Mouse (Mus musculus): ENCODE results near the gene H6pd.
"Not testable (repeated sequence)": the region's sequence is repeated elsewhere in the genome, so short reads cannot be mapped to it uniquely, and the experiment has no call there.

H6pd gene

GRCm38 (mm10) chr4:150008853-150009586 lies at the start of gene H6pd:
H6pd (minus strand) TSS chr4:150009023.
- DNase-seq (ENCODE audit: low read depth, low spot score), result peak; percentile 38

- no peak for DNase-seq (ENCODE audit: low read depth, low spot score)
These were observed 48.9 kb upstream of the H6pd start for GRCm38 (mm10) chr4:150057722-150058121.

GRCm38 (mm10) chr4:150056171-150056570 lies 47.3 kb upstream of the H6pd start:
- DNase-seq (ENCODE audit: low read depth, low spot score), result no peak

- no peak for DNase-seq (ENCODE audit: low read depth, low spot score)
These were observed 43.6 kb upstream of the H6pd start for GRCm38 (mm10) chr4:150052380-150052779.

- no peak for DNase-seq (ENCODE audit: low read depth, low spot score)
These were observed 42.7 kb upstream of the H6pd start for GRCm38 (mm10) chr4:150051514-150051913.

GRCm38 (mm10) chr4:150049564-150050226 lies 40.9 kb upstream of the H6pd start:
- no peak for DNase-seq (ENCODE audit: low read depth, low spot score)

- DNase-seq (ENCODE audit: low read depth, low spot score), result no peak
These were observed 40.3 kb upstream of the H6pd start for GRCm38 (mm10) chr4:150049157-150049513.

GRCm38 (mm10) chr4:150048478-150049156 lies 39.8 kb upstream of the H6pd start:
- DNase-seq (ENCODE audit: low read depth, low spot score), result no peak

GRCm38 (mm10) chr4:150048038-150048437 lies 39.2 kb upstream of the H6pd start:
- no peak for DNase-seq (ENCODE audit: low read depth, low spot score)

- no peak for DNase-seq (ENCODE audit: low read depth, low spot score)
These were observed 34.8 kb upstream of the H6pd start for GRCm38 (mm10) chr4:150043591-150043990.

- no peak for DNase-seq (ENCODE audit: low read depth, low spot score)
These were observed 32.7 kb upstream of the H6pd start for GRCm38 (mm10) chr4:150041346-150042110.

- not testable (repeated sequence) for DNase-seq (ENCODE audit: low read depth, low spot score)
These were observed 32.0 kb upstream of the H6pd start for GRCm38 (mm10) chr4:150040856-150041255.

- DNase-seq (ENCODE audit: low read depth, low spot score), result no peak
These were observed 31.3 kb upstream of the H6pd start for GRCm38 (mm10) chr4:150040003-150040581.

GRCm38 (mm10) chr4:150038533-150038932 lies 29.7 kb upstream of the H6pd start:
- DNase-seq (ENCODE audit: low read depth, low spot score), result no peak

- DNase-seq (ENCODE audit: low read depth, low spot score), result no peak
These were observed 27.3 kb upstream of the H6pd start for GRCm38 (mm10) chr4:150036094-150036493.

GRCm38 (mm10) chr4:150035280-150035679 lies 26.5 kb upstream of the H6pd start:
- DNase-seq (ENCODE audit: low read depth, low spot score), result peak; percentile 69

GRCm38 (mm10) chr4:150033261-150033671 lies 24.4 kb upstream of the H6pd start:
- no peak for DNase-seq (ENCODE audit: low read depth, low spot score)

- DNase-seq (ENCODE audit: low read depth, low spot score), result no peak
These were observed 22.5 kb upstream of the H6pd start for GRCm38 (mm10) chr4:150031234-150031890.

- DNase-seq (ENCODE audit: low read depth, low spot score), result no peak
These were observed 21.8 kb upstream of the H6pd start for GRCm38 (mm10) chr4:150030449-150031233.

GRCm38 (mm10) chr4:150029885-150030284 lies 21.1 kb upstream of the H6pd start:
- no peak for DNase-seq (ENCODE audit: low read depth, low spot score)
